Mouse (Mus musculus) liver, embryonic 11.5 days (tissue): ENCODE results near the gene Maml2. TPM values are rescaled to one million over a fixed set of nuclear protein-coding genes. Genes with fewer than 3 reads are reported as not detected.

ENCODE experiments used
- ATAC-seq: fragments of 200-750 bp; cut with Nextera tagmentation; replicated peaks from 2 replicates; pipeline ENCODE4 v1.8.0; 2017; ENCODE audit warnings: moderate number of reproducible peaks, mild to moderate bottlenecking, moderate TSS enrichment, moderate library complexity; ENCODE audit not compliant: low FRiP score
- DNase-seq: peaks from one replicate; pipeline ENCODE4 v3.0.0-alpha.2; 2017; ENCODE audit warnings: low spot score
- H3K27ac ChIP-seq: fragments of 300-500 bp; sonication (generic); 2 replicates; pipeline ENCODE4 v1.5.1; 2014; ENCODE audit warnings: mild to moderate bottlenecking, low read depth, low read length, control low read depth
- H3K27me3 ChIP-seq: fragments of 300-500 bp; sonication (generic); replicated peaks from 2 replicates; pipeline ENCODE4 v1.6.1; 2014; ENCODE audit warnings: low read length, mixed read lengths; ENCODE audit not compliant: control insufficient read depth, insufficient read depth
- H3K36me3 ChIP-seq: fragments of 300-500 bp; sonication (generic); 2 replicates; pipeline ENCODE4 v1.6.1; 2014; ENCODE audit warnings: mild to moderate bottlenecking, low read length, moderate library complexity, mixed read lengths; ENCODE audit not compliant: control insufficient read depth, insufficient read depth
- H3K4me1 ChIP-seq: fragments of 300-500 bp; sonication (generic); replicated peaks from 2 replicates; pipeline ENCODE4 v1.6.1; 2014; ENCODE audit warnings: low read length, mixed read lengths; ENCODE audit not compliant: control insufficient read depth, insufficient read depth
- H3K4me2 ChIP-seq: fragments of 300-500 bp; sonication (generic); 2 replicates; pipeline ENCODE4 v1.6.1; 2014; ENCODE audit warnings: mild to moderate bottlenecking, control low read depth, moderate library complexity
- H3K4me3 ChIP-seq: fragments of 300-500 bp; sonication (generic); 2 replicates; pipeline ENCODE4 v1.5.1; 2014; ENCODE audit warnings: low read depth, low read length, control low read depth
- H3K9ac ChIP-seq: fragments of 300-500 bp; sonication (generic); 2 replicates; pipeline ENCODE4 v1.6.1; 2014; ENCODE audit warnings: low read depth, low read length, control low read depth
- H3K9me3 ChIP-seq: fragments of 300-500 bp; sonication (generic); 2 replicates; pipeline ENCODE4 v1.6.1; 2016; ENCODE audit warnings: low read length, inconsistent platforms, mixed read lengths; ENCODE audit not compliant: control insufficient read depth
- WGBS: fragments of 180-500 bp; shearing (Covaris S2); extraction: QIAGEN DNeasy Blood & Tissue Kit; methylation state at CpG from one replicate; pipeline ENCODE4 v1.1.7; 2014; 5-methylcytosine and 5-hydroxymethylcytosine counted together
- polyA plus RNA-seq: library from polyadenylated mRNA; unstranded; fragments of >200 nt; fragmentation: Nextera tagmentation; extraction: Ambion mirVana; gene quantifications from 2 replicates; pipeline ENCODE4 v1.2.1, GENCODE M21; 2014

The Maml2 gene
- polyA plus RNA-seq, 1 experiment from 2014 or later: 3.4 TPM

GRCm38 (mm10) chr9:13612371-13612770, 314.6 kb downstream of the Maml2 start:
- no peak for DNase-seq
- Histone ChIP-seq H3K9me3 (no peaks in the 10 kb centered on the region), H3K4me2 (no peak overlapping the region), H3K4me1 (no peaks in the 10 kb centered on the region), H3K36me3 (no peaks in the 10 kb centered on the region), H3K9ac (no peak overlapping the region), H3K4me3 (no peak overlapping the region), H3K27ac (no peak overlapping the region), H3K27me3 (no peaks in the 10 kb centered on the region)
- 77% methylated on average over 8 of the region's 8 CpGs for WGBS
- no peak for ATAC-seq

- DNase-seq: no peak
Measured at GRCm38 (mm10) chr9:13613325-13614268, 315.8 kb downstream of the Maml2 start.

GRCm38 (mm10) chr9:13616383-13617009, 318.7 kb downstream of the Maml2 start:
- Histone ChIP-seq H3K4me2 (no peak overlapping the region), H3K4me3 (no peak overlapping the region), H3K36me3 (no peaks in the 10 kb centered on the region), H3K27me3 (no peaks in the 10 kb centered on the region), H3K9me3 (no peaks in the 10 kb centered on the region), H3K4me1 (no peaks in the 10 kb centered on the region), H3K27ac (no peak overlapping the region), H3K9ac (no peak overlapping the region)
- WGBS: 67% methylated on average over 5 of the region's 5 CpGs
- no peak for ATAC-seq
- DNase-seq: no peak

More at GRCm38 (mm10) chr9:13613325-13614268, 315.8 kb downstream of the Maml2 start:
- Histone ChIP-seq H3K27ac (no peak overlapping the region), H3K36me3 (no peaks in the 10 kb centered on the region), H3K4me1 (no peaks in the 10 kb centered on the region), H3K27me3 (no peaks in the 10 kb centered on the region), H3K9ac (no peak overlapping the region), H3K9me3 (no peaks in the 10 kb centered on the region), H3K4me2 (no peak overlapping the region), H3K4me3 (no peak overlapping the region)
- ATAC-seq: no peak
- WGBS: 64% methylated on average over 8 of the region's 8 CpGs

GRCm38 (mm10) chr9:13620794-13621193, 323.0 kb downstream of the Maml2 start:
- no peak overlapping the region for H3K27ac ChIP-seq
- no peaks in the 10 kb centered on the region for H3K27me3 ChIP-seq
- no peaks in the 10 kb centered on the region for H3K4me1 ChIP-seq
- no peaks in the 10 kb centered on the region for H3K36me3 ChIP-seq
- ATAC-seq (no peak), DNase-seq (no peak)
- H3K9me3 ChIP-seq: no peaks in the 10 kb centered on the region
- no peak overlapping the region for H3K4me3 ChIP-seq
- H3K4me2 ChIP-seq: no peak overlapping the region
- no peak overlapping the region for H3K9ac ChIP-seq
- WGBS: 76% methylated on average over 6 of the region's 6 CpGs

- Histone ChIP-seq H3K4me2 (no peak overlapping the region), H3K27me3 (no peaks in the 10 kb centered on the region), H3K4me1 (no peaks in the 10 kb centered on the region), H3K27ac (no peak overlapping the region), H3K4me3 (no peak overlapping the region), H3K9me3 (no peaks in the 10 kb centered on the region), H3K9ac (no peak overlapping the region), H3K36me3 (no peaks in the 10 kb centered on the region)
- 92% methylated on average over 3 of the region's 3 CpGs for WGBS
- DNase-seq (no peak), ATAC-seq (no peak)
Measured at GRCm38 (mm10) chr9:13621941-13622340, 324.2 kb downstream of the Maml2 start.

- Histone ChIP-seq H3K27me3 (no peaks in the 10 kb centered on the region), H3K4me2 (no peak overlapping the region), H3K9me3 (no peaks in the 10 kb centered on the region), H3K4me1 (no peaks in the 10 kb centered on the region), H3K27ac (no peak overlapping the region), H3K9ac (no peak overlapping the region), H3K36me3 (no peaks in the 10 kb centered on the region), H3K4me3 (no peak overlapping the region)
- DNase-seq (no peak), ATAC-seq (no peak)
- 78% methylated on average over 5 of the region's 5 CpGs for WGBS
Measured at GRCm38 (mm10) chr9:13622426-13622825, 324.7 kb downstream of the Maml2 start.

- H3K27me3 ChIP-seq: no peaks in the 10 kb centered on the region
- H3K9me3 ChIP-seq: no peaks in the 10 kb centered on the region
- H3K4me1 ChIP-seq: no peaks in the 10 kb centered on the region
- H3K9ac ChIP-seq: no peak overlapping the region
- ATAC-seq (no peak), DNase-seq (no peak)
- H3K36me3 ChIP-seq: no peaks in the 10 kb centered on the region
- no peak overlapping the region for H3K4me3 ChIP-seq
- no peak overlapping the region for H3K4me2 ChIP-seq
- WGBS: 93% methylated on average over 3 of the region's 3 CpGs
- no peak overlapping the region for H3K27ac ChIP-seq
Measured at GRCm38 (mm10) chr9:13623892-13624422, 326.2 kb downstream of the Maml2 start.

- Histone ChIP-seq H3K9ac (no peak overlapping the region), H3K4me3 (no peak overlapping the region), H3K27me3 (no peaks in the 10 kb centered on the region), H3K27ac (no peak overlapping the region), H3K4me1 (no peaks in the 10 kb centered on the region), H3K9me3 (no peaks in the 10 kb centered on the region), H3K36me3 (no peaks in the 10 kb centered on the region), H3K4me2 (no peak overlapping the region)
- DNase-seq: no peak
- no peak for ATAC-seq
- WGBS: 81% methylated on average over 1 of the region's 1 CpGs
Measured at GRCm38 (mm10) chr9:13624780-13625179, 327.0 kb downstream of the Maml2 start.
